Mouse (Mus musculus) lung, adult 2 months (tissue): ENCODE measurements around the gene Zfp791.

ENCODE experiments used
- CTCF ChIP-seq: fragments of 200-500 bp; IDR thresholded peaks from 2 replicates; pipeline ENCODE4 v1.5.1; 2011; ENCODE audit warnings: mild to moderate bottlenecking, low read length, control low read depth; ENCODE audit not compliant: insufficient read depth
- POLR2A ChIP-seq: fragments of 200-500 bp; IDR thresholded peaks from 2 replicates; pipeline ENCODE4 v1.6.1; 2011; ENCODE audit warnings: low read depth, mild to moderate bottlenecking, control low read depth, low read length, borderline replicate concordance; ENCODE audit errors: extremely low read depth

GRCm38 (mm10) chr8:85067155-85067554, 55.7 kb downstream of the Zfp791 start:
- TF ChIP-seq CTCF (no peak), POLR2A (no peak)
